Mouse (Mus musculus) adrenal gland, adult 2 months (tissue): Measurements from ENCODE around the gene Uevld. TPM values are rescaled to one million over a fixed set of nuclear protein-coding genes. Genes with fewer than 3 reads are reported as not detected.
"Not testable (repeated sequence)": the region's sequence is repeated elsewhere in the genome, so short reads cannot be mapped to it uniquely, and the experiment has no call there.

Experiments
- DNase-seq: peaks from one replicate; pipeline ENCODE4 v3.0.0; 2021
- polyA plus RNA-seq: library from polyadenylated mRNA; depleted of rRNA; stranded (reverse); fragments of >200 nt; gene quantifications from 2 replicates; pipeline ENCODE4 v1.2.3, GENCODE M21; 2012
- total RNA-seq, 2 experiments: library from RNA; stranded (reverse); gene quantifications; 2 replicates each; pipeline ENCODE4 v1.2.3; 2021

Gene Uevld
- total and polyA plus RNA-seq, 3 experiments, result 1.3 to 26.4 (median 18.0) TPM

DNA sequence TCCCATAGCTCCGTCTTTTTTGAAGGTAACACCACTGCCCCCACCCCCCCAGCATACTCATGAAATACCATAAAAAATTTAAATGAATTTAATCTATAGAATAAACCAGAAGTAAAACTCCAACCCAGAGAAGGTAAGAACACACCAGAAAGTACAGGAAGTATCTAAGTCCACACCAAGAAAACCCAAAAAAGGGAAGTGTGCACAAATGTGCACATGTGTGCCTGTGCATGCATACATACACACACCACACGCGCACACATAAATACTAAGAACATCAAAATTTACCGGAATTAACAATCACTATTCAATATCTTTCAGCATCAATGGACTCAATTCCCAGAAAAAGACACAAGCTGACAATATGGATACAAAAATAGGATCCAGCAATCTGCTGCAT is 11.6 kb upstream of the Uevld start:
- DNase-seq, result no peak

GRCm38 (mm10) chr7:46964070-46964469 is 5.7 kb upstream of the Uevld start:
- no peak for DNase-seq

- DNase-seq, result peak; percentile 60
These were observed 4.7 kb upstream of the Uevld start for GRCm38 (mm10) chr7:46962806-46963618.

DNA sequence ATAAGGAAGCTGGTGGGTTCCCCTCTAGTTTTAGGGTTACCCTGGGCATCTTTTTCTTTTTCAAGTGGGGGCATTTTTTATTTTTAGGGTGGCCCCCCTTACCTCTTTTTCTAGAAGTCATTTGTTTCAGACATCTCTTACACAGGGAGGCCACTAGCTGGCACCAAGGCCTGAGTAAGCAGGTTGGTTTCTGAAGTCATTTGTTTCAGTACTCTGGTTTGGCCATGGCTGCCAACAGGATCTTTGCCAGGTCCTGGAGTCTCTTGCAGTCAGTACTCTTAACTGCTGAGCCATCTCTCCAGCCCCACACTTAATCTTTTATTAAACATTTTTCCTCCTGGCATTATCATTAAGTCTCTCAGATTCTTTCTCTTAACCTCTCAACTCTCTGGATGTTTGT is 3.8 kb upstream of the Uevld start:
- peak; percentile 34 for DNase-seq

GRCm38 (mm10) chr7:46960991-46961390 is 2.7 kb upstream of the Uevld start:
- DNase-seq, result no peak

- DNase-seq, result no peak
These were observed 526 bp upstream of the Uevld start for GRCm38 (mm10) chr7:46958853-46959252.

DNA sequence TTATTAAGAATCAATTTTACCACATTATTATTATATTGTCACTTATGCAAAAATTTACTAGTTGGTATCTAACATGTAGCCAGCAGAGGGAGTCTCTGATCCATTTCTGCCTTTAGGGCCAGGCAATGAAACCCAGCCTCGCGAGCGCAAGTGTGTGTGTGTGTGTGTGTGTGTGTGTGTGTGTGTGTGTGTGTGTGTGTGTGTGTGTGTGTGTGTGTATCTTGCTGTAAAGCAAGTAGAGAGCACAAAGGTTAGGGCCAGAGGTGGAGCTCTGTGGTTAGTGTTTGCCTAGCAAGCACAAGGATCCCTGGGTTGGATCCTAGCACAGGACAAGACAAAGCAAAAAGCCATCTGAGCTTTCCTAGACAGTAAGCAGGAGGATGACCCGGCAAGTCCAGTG is 22.5 kb downstream of the Uevld start:
- no peak for DNase-seq

- DNase-seq, result no peak
These were observed 23.5 kb downstream of the Uevld start for GRCm38 (mm10) chr7:46934788-46935187.

DNA sequence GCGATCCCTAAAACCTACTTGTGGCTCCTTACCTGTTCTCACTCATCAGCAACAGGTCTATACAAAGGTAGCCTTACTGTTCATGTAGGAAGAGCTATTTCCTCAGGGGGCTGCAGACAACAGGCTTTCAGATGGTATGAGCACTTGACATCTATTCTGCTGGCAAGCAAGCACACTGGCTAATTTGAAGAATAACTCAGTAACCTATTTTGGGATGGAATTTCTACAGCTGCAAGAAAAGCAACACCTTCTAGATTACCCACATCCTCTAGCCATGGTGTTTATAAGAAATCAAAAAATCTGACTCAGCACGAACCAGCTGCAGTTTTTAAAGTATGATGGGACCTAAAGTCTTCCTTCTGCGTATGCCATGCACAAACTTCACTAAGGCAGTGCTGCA is 27.0 kb downstream of the Uevld start:
- no peak for DNase-seq

GRCm38 (mm10) chr7:46928291-46928690 is 30.0 kb downstream of the Uevld start:
- DNase-seq, result no peak

GRCm38 (mm10) chr7:46922075-46922474 is 36.3 kb downstream of the Uevld start:
- no peak for DNase-seq

- peak; percentile 96 for DNase-seq
These were observed 38.7 kb downstream of the Uevld start, which contains the start of gene Tsg101 for GRCm38 (mm10) chr7:46919551-46920176. TSS of gene Tsg101 (minus strand) at chr7:46919969.

DNA sequence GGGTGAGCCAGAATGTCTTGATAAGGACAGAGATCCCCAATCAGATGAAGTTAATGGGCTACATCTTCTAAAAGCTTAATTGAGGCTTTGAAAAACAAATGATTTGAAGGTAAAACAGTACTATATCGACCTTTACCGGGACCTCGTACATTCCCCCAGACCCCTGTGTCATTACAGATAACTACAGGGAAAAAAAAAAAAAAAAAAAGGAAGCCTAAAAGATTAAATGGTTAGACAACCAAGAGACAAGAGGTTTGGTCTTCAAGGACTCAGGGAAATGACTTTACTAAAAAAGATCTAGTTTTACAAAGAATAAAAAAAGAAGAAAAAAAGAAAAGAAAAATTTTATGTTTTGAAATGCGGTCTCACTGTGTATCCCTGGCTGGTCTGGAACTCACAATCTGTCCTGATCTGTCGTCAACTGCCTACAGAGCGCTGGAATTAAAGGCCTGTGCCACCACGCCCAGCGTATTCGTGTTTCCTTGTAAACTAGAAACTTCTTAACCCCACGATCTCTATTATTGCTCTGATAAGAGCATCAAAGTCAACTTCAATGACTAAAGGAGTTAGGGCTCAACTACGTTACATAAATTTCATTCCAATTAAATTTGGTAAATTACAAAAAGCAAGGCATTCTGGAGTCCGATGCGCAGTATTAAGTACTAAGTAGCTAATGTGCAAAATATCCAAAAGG is 39.5 kb downstream of the Uevld start:
- no peak for DNase-seq

GRCm38 (mm10) chr7:46916376-46916775 is 42.0 kb downstream of the Uevld start:
- DNase-seq, result no peak

DNA sequence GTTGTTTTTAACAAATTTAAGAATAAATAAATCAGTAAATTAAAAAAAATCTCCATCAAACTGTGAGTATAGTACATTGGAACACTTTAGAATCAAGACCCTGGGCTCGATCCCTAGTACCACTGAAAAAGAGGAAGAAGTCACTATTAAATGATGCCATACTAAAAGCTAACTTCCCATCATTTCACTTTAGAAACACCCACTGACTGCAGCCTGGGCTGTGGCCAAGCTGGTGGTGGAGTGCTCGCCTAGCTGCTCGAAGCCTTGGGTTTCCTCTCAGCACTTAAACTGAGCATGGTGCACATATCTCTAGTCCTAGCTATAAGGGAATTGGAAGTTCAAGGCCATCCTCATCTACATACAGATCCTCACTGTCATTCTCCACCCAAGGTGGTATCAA is 47.1 kb downstream of the Uevld start:
- DNase-seq, result no peak

DNA sequence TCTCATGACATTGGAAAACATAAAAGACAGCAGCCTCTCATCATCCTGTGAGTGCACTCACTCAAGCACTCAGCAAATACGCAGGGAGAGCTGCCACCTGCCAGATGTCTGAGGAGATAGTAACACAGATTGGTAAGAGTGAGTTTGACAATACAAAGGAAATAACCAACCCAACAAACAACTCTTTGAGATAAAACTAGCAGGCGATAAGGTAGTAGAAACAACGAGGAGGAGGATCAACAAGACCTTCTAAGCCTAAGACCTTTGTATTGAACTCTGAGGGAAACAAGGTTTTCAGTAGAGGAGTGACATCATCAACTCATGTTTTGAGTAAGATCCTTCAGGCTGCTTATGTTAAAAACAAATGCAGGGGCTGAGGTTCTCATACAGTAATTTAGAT is 59.0 kb downstream of the Uevld start:
- no peak for DNase-seq

DNA sequence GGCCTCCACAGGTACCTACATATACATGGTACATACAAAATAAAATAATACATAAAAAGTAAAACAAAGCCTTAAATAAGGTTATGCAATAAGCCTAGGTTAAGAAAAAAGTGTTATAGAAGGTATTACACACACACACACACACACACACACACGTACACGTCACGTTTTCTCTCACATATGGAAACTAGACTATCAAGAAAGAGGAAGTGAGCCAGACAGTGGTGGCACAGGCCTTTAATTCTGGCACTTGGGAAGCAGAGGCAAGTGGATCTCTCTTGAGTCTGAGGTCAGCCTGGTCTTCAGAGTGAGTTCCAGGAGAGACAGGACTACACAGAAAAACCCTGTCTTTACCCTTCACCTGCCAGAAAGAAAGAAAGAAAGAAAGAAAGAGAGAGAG is 62.8 kb downstream of the Uevld start:
- no peak for DNase-seq

DNA sequence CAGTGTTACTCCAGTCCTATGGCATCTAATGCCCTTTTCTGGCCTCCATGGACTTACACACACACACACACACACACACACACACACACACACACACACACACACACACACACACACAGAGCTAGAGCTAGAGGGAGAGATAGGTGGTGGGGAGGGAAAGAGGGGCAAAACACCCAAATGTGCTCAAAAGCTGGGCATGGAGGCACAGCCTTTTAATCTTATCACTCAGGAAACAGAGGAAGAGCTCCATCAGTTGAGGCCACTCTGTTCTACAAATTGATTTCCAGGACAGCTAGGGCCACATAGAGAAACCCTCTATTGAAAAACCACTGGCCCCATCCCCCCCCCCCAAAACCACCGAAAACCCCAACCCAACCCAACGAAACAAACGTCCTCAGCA is 75.0 kb downstream of the Uevld start:
- DNase-seq, result no peak

DNA sequence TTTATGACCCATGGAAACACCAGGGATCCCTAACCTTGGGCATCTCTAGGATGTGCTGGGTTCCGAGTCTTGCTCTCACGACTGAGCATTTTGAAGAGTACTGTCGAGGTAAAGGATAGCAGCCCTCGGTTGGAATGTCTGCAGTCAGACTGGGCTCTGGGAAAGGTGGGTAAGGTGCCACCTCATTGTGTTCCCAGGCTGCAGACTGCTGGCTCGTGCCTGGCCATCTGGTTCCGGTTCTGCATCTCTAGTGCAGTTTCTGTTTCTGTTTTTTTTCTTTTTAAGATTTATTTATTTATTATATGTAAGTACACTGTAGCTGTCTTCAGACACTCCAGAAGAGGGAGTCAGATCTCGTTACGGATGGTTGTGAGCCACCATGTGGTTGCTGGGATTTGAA is 76.4 kb downstream of the Uevld start:
- not testable (repeated sequence) for DNase-seq

GRCm38 (mm10) chr7:46880992-46881391 is 77.3 kb downstream of the Uevld start:
- no peak for DNase-seq

GRCm38 (mm10) chr7:46879851-46880250 is 78.5 kb downstream of the Uevld start:
- DNase-seq, result no peak

GRCm38 (mm10) chr7:46877255-46877654 is 81.1 kb downstream of the Uevld start:
- no peak for DNase-seq

DNA sequence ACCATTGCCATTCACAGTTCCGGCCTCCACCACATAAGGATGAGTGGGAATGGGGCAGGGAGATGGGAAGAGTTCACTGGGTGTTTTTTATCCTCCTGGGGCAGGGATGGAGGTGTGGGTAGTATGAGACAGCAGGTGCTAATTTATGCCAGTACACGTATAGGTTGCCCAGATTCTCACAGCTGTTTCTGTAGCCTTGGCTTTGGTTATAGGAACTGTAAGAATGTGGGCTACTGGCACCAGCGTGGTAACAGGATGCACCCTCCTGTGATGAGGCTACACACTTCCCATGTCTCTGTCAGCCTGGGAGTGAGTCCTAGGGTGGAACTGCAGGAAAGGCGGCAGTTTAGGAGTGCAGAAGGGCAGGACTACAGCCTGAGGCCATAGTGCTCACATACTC is 81.5 kb downstream of the Uevld start:
- no peak for DNase-seq
